Mouse (Mus musculus) cerebellum, postnatal 14 days (tissue): Measurements from ENCODE around the gene Gm20834.
"Not testable (repeated sequence)": the region's sequence is repeated elsewhere in the genome, so short reads cannot be mapped to it uniquely, and the experiment has no call there.

Source experiments
- DNase-seq, 2 experiments: peaks; one replicate each; pipeline ENCODE4 v3.0.0; 2021; ENCODE audit warnings: mixed read lengths in 2 of 2

Gm20834 gene

DNA sequence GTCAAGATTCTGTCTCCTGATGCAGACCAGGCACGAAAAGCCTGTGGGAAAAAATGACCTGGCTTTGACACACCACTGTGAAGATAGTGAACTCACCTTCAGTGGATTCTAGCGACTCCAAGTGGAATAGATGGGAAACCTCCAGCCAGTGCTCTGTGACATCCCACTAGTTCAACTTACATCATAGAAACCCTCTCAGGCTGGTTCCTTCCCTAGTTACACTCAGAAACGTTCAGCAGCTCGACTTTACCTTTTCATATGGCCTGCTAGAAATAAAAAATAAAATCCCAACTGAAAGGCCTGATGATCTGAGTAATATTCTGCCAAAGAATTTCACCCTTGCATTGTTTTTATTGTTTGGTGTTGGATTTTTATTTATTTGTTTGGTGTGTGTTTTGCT, at the start of gene Gm20834:
Gene Gm20834 (minus strand): TSS at position 101 of the 400 bp plus-strand sequence.
- not testable (repeated sequence) for DNase-seq
